Mouse (Mus musculus) ES-E14 (cell line): Measurements from ENCODE around the gene Ebf1. TPM values are rescaled to one million over a fixed set of nuclear protein-coding genes. Genes with fewer than 3 reads are reported as not detected.

Experiments used
- DNase-seq: peaks from one replicate; pipeline ENCODE4 v3.0.0-alpha.2; 2013; ENCODE audit warnings: low read depth, low spot score
- H3K27ac ChIP-seq: 2 replicates; pipeline ENCODE4 v1.5.1; 2012; ENCODE audit warnings: low read depth, mild to moderate bottlenecking, low read length, moderate library complexity, mixed read lengths; ENCODE audit not compliant: poor library complexity, insufficient read depth, severe bottlenecking
- H3K36me3 ChIP-seq: 2 replicates; pipeline ENCODE4 v1.6.1; 2012; ENCODE audit warnings: mild to moderate bottlenecking, low read length, moderate library complexity, mixed read lengths; ENCODE audit not compliant: control insufficient read depth, poor library complexity, insufficient read depth, severe bottlenecking
- H3K4me1 ChIP-seq, 2 experiments: fragments of 150-350 bp in 1 of 2; sonication (generic) in 1 of 2; 2 replicates each; pipeline ENCODE4 v1.6.1; 2012; ENCODE audit warnings: low read length in 2 of 2, mild to moderate bottlenecking in 1 of 2, mixed read lengths in 1 of 2; ENCODE audit not compliant: control insufficient read depth in 2 of 2, insufficient read depth in 2 of 2, poor library complexity in 1 of 2
- H3K4me3 ChIP-seq, 2 experiments: fragments of 150-350 bp in 1 of 2; sonication (generic) in 1 of 2; 2 replicates each; pipeline ENCODE4 v1.5.1; 2012; ENCODE audit warnings: low read length in 2 of 2, low read depth in 1 of 2, mild to moderate bottlenecking in 1 of 2, mixed read lengths in 1 of 2; ENCODE audit not compliant: insufficient read depth in 1 of 2, poor library complexity in 1 of 2, severe bottlenecking in 1 of 2
- H3K9ac ChIP-seq: 2 replicates; pipeline ENCODE4 v1.6.1; 2012; ENCODE audit warnings: low read depth, mild to moderate bottlenecking, low read length, mixed read lengths; ENCODE audit not compliant: poor library complexity, insufficient read depth, severe bottlenecking
- H3K9me3 ChIP-seq: fragments of 150-350 bp; sonication (generic); 2 replicates; pipeline ENCODE4 v1.6.1; 2012; ENCODE audit warnings: low read depth, mild to moderate bottlenecking, low read length; ENCODE audit not compliant: control insufficient read depth, insufficient read depth
- CHD2 ChIP-seq: IDR thresholded peaks from 2 replicates; pipeline ENCODE4 v1.6.1; 2014; ENCODE audit warnings: mild to moderate bottlenecking, low read depth, low read length, inconsistent platforms
- HCFC1 ChIP-seq: IDR thresholded peaks from 2 replicates; pipeline ENCODE4 v1.6.1; 2012; ENCODE audit warnings: low read length, inconsistent platforms, borderline replicate concordance; ENCODE audit not compliant: insufficient read depth
- MAFK ChIP-seq: IDR thresholded peaks from 2 replicates; pipeline ENCODE4 v1.6.1; 2014; ENCODE audit warnings: mild to moderate bottlenecking, low read depth, low read length, inconsistent platforms; ENCODE audit not compliant: insufficient read depth
- ZC3H11A ChIP-seq: IDR thresholded peaks from 2 replicates; pipeline ENCODE4 v1.6.1; 2012; ENCODE audit warnings: low read depth, mild to moderate bottlenecking, inconsistent platforms, low read length, borderline replicate concordance
- ZNF384 ChIP-seq: IDR thresholded peaks from 2 replicates; pipeline ENCODE4 v1.6.1; 2012; ENCODE audit warnings: low read depth, low read length, inconsistent platforms
- in situ Hi-C, 2 experiments: fragments of 600-800 bp; cut with MboI; formaldehyde crosslinking; loops; one replicate each; pipeline ENCODE4 v1.15.1; 2025; ENCODE audit warnings: low sequenced_read_pairs in 2 of 2, inconsistent platforms in 1 of 2; ENCODE audit not compliant: unreplicated experiment in 2 of 2
- total RNA-seq: library from RNA; depleted of rRNA; stranded (reverse); fragments of 300-350 nt; gene quantifications from 2 replicates; pipeline ENCODE4 v1.2.3, GENCODE M21; 2012

Ebf1 gene
- total RNA-seq, 1 experiment: 3.2 TPM

GRCm38 (mm10) chr11:44867433-44867832 is 250.3 kb downstream of the Ebf1 start:
- in situ Hi-C loops: no loop called here
- no peak for DNase-seq
- Histone ChIP-seq H3K27ac (no peak overlapping the region), H3K4me3 (no peak overlapping the region), H3K4me1 (peaks cover 12 to 13% of the 10 kb centered on the region in 2 experiments; a peak in 3 of 4 replicates), H3K36me3 (no peaks in the 10 kb centered on the region), H3K9ac (no peak overlapping the region), H3K9me3 (no peaks in the 10 kb centered on the region)
- TF ChIP-seq HCFC1 (no peak), CHD2 (no peak), MAFK (no peak), ZNF384 (no peak), ZC3H11A (no peak)

- H3K9ac ChIP-seq: no peak overlapping the region
- in situ Hi-C loops: no loop called here
- H3K36me3 ChIP-seq: no peaks in the 10 kb centered on the region
- H3K4me3 ChIP-seq: no peak overlapping the region
- no peak for TF ChIP-seq ZNF384
- TF ChIP-seq MAFK: no peak
- TF ChIP-seq ZC3H11A: no peak
- TF ChIP-seq HCFC1: no peak
- no peak for TF ChIP-seq CHD2
- no peak for DNase-seq
- no peaks in the 10 kb centered on the region for H3K9me3 ChIP-seq
- no peaks in the 10 kb centered on the region for H3K4me1 ChIP-seq
- H3K27ac ChIP-seq: no peak overlapping the region
Measured at GRCm38 (mm10) chr11:44873876-44874275, 256.8 kb downstream of the Ebf1 start.

- H3K4me3 ChIP-seq: no peak overlapping the region
- in situ Hi-C loops: no loop called here
- no peaks in the 10 kb centered on the region for H3K9me3 ChIP-seq
- no peak overlapping the region for H3K27ac ChIP-seq
- TF ChIP-seq CHD2: no peak
- no peak for TF ChIP-seq ZNF384
- TF ChIP-seq MAFK: no peak
- TF ChIP-seq ZC3H11A: no peak
- TF ChIP-seq HCFC1: no peak
- no peak for DNase-seq
- H3K4me1 ChIP-seq: no peaks in the 10 kb centered on the region
- H3K9ac ChIP-seq: no peak overlapping the region
- no peaks in the 10 kb centered on the region for H3K36me3 ChIP-seq
Measured at GRCm38 (mm10) chr11:44875171-44875570, 258.1 kb downstream of the Ebf1 start.

- H3K4me3 ChIP-seq: no peak overlapping the region
- no peaks in the 10 kb centered on the region for H3K36me3 ChIP-seq
- in situ Hi-C loops: no loop called here
- no peaks in the 10 kb centered on the region for H3K4me1 ChIP-seq
- H3K9me3 ChIP-seq: no peaks in the 10 kb centered on the region
- no peak overlapping the region for H3K27ac ChIP-seq
- no peak for TF ChIP-seq ZNF384
- no peak for TF ChIP-seq HCFC1
- TF ChIP-seq ZC3H11A: no peak
- no peak for TF ChIP-seq CHD2
- no peak for TF ChIP-seq MAFK
- no peak for DNase-seq
- H3K9ac ChIP-seq: no peak overlapping the region
Measured at GRCm38 (mm10) chr11:44881056-44881683, 264.1 kb downstream of the Ebf1 start.

- no peak overlapping the region for H3K4me3 ChIP-seq
- no peak overlapping the region for H3K9ac ChIP-seq
- no peaks in the 10 kb centered on the region for H3K9me3 ChIP-seq
- no peaks in the 10 kb centered on the region for H3K4me1 ChIP-seq
- TF ChIP-seq MAFK: no peak
- TF ChIP-seq ZNF384: no peak
- TF ChIP-seq CHD2: no peak
- TF ChIP-seq HCFC1: no peak
- no peak for TF ChIP-seq ZC3H11A
- no peak for DNase-seq
- H3K27ac ChIP-seq: no peak overlapping the region
- in situ Hi-C loops: no loop called here
- H3K36me3 ChIP-seq: no peaks in the 10 kb centered on the region
Measured at GRCm38 (mm10) chr11:44882476-44882970, 265.4 kb downstream of the Ebf1 start.
